Mouse (Mus musculus) cortical plate, adult 2 months (tissue): ENCODE measurements around the gene Dync1h1.

ENCODE experiments used
- CTCF ChIP-seq: fragments of 200-500 bp; IDR thresholded peaks from 2 replicates; pipeline ENCODE4 v1.5.1; 2011; ENCODE audit warnings: mild to moderate bottlenecking, control low read depth, low read length; ENCODE audit not compliant: insufficient read depth; ENCODE audit errors: extremely low read depth
- POLR2A ChIP-seq: fragments of 200-500 bp; IDR thresholded peaks from 2 replicates; pipeline ENCODE4 v1.6.1; 2011; ENCODE audit warnings: mild to moderate bottlenecking, low read length, control low read depth; ENCODE audit not compliant: insufficient read depth; ENCODE audit errors: extremely low read depth

DNA sequence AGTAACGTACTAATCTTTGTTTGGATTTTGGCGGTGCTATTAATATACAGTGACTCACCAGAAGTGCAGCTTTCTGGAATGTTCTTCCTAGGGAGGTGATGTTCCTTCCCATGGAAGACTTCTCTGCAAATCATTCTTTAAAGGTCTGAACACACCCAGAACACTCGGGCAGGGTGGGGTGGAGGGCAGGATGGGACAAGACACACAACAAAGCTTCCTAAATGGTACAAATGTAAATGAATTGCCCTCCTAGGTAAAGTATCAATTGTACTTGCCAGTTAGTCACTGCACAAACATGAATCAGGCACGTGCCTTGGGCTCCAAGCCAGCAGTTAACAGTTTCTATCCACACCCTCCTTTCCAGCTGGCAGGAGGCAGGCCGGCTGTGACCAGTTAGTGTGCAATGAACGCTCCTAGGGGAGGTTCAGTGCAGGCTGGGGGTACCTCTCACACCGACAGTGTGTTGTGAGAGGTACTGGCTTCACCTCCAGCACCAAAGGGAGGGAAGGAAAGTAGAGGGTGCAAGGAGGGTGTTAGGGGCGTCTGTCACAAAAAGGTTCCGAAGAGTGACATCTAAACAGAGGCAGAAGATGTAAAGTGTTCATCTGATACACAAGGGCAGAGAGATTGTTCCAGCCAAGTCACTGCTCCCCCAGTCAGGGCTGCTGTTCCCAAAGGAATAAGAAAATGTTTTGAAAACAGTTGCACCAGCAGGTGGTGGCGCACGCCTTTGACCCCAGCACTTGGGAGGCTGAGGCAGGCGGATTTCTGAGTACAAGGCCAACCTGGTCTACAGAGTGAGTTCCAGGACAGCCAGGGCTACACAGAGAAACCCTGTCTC is 86.9 kb downstream of the Dync1h1 start:
- TF ChIP-seq CTCF (no peak), POLR2A (no peak)
